Mouse (Mus musculus): ENCODE data around the gene Ube3a.

GRCm38 (mm10) chr7:59221244-59221643 is 7.3 kb upstream of the Ube3a start:
- TF ChIP-seq CTCF (IDR thresholded peaks at IDR 0.05; ENCODE audit: control insufficient read depth, insufficient read depth, low read length) (no peak), POLR2A (IDR thresholded peaks at IDR 0.05; ENCODE audit: borderline replicate concordance, control insufficient read depth, low read depth, low read length) (no peak)

Measured in bone marrow, adult 2 months (tissue).